Mouse (Mus musculus) forebrain, postnatal 0 days (tissue): Measurements from ENCODE around the gene Prkg1. TPM values are rescaled to one million over a fixed set of nuclear protein-coding genes. Genes with fewer than 3 reads are reported as not detected.
A peak's percentile ranks its signal among the peaks of the same experiment; 100 is the strongest.

Experiments used
- ATAC-seq: fragments of 200-750 bp; cut with Nextera tagmentation; 2 replicates; pipeline ENCODE4 v1.8.0; 2017; ENCODE audit warnings: mild to moderate bottlenecking, moderate library complexity
- DNase-seq: peaks from one replicate; pipeline ENCODE4 v3.0.0-alpha.2; 2015
- H3K27ac ChIP-seq: fragments of 300-500 bp; sonication (generic); 2 replicates; pipeline ENCODE4 v1.5.1; 2014; ENCODE audit warnings: low read depth, mild to moderate bottlenecking, antibody characterized with exemption, low read length, moderate library complexity, mixed read lengths
- H3K27me3 ChIP-seq: fragments of 300-500 bp; sonication (generic); 2 replicates; pipeline ENCODE4 v1.6.1; 2014; ENCODE audit warnings: mild to moderate bottlenecking, low read length, mixed read lengths; ENCODE audit not compliant: insufficient read depth
- H3K36me3 ChIP-seq: fragments of 300-500 bp; sonication (generic); 2 replicates; pipeline ENCODE4 v1.6.1; 2014; ENCODE audit warnings: mild to moderate bottlenecking, moderate library complexity; ENCODE audit not compliant: insufficient read depth
- H3K4me1 ChIP-seq: fragments of 300-500 bp; sonication (generic); 2 replicates; pipeline ENCODE4 v1.6.1; 2014; ENCODE audit warnings: antibody characterized with exemption; ENCODE audit not compliant: insufficient read depth
- H3K4me2 ChIP-seq: fragments of 300-500 bp; sonication (generic); 2 replicates; pipeline ENCODE4 v1.6.1; 2014; ENCODE audit warnings: low read depth, mild to moderate bottlenecking, moderate library complexity
- H3K4me3 ChIP-seq: fragments of 300-500 bp; sonication (generic); 2 replicates; pipeline ENCODE4 v1.5.1; 2014; ENCODE audit warnings: low read depth, low read length, mixed read lengths
- H3K9ac ChIP-seq: fragments of 300-500 bp; sonication (generic); 2 replicates; pipeline ENCODE4 v1.6.1; 2014; ENCODE audit warnings: mild to moderate bottlenecking
- H3K9me3 ChIP-seq: fragments of 300-500 bp; sonication (generic); 2 replicates; pipeline ENCODE4 v1.6.1; 2016; ENCODE audit warnings: low read length
- CTCF ChIP-seq: sonication (generic); IDR thresholded peaks from 2 replicates; pipeline ENCODE4 v1.5.1; 2016; ENCODE audit warnings: antibody characterized with exemption, control low read depth, low read depth
- WGBS: fragments of 180-500 bp; shearing (Covaris S2); extraction: QIAGEN DNeasy Blood & Tissue Kit; methylation state at CpG from one replicate; pipeline ENCODE4 v1.1.7; 2014; 5-methylcytosine and 5-hydroxymethylcytosine counted together
- polyA plus RNA-seq: library from polyadenylated mRNA; unstranded; fragments of >200 nt; fragmentation: Nextera tagmentation; extraction: Ambion mirVana; gene quantifications from 2 replicates; pipeline ENCODE4 v1.2.1, GENCODE M21; 2015
- total RNA-seq: library from RNA; depleted of rRNA; stranded (reverse); fragments of >200 nt; gene quantifications from 2 replicates; pipeline ENCODE4 v1.2.3, GENCODE M21; 2014

The Prkg1 gene
- total and polyA plus RNA-seq, 2 experiments from 2014 or later = 3.2 to 9.9 TPM

DNA sequence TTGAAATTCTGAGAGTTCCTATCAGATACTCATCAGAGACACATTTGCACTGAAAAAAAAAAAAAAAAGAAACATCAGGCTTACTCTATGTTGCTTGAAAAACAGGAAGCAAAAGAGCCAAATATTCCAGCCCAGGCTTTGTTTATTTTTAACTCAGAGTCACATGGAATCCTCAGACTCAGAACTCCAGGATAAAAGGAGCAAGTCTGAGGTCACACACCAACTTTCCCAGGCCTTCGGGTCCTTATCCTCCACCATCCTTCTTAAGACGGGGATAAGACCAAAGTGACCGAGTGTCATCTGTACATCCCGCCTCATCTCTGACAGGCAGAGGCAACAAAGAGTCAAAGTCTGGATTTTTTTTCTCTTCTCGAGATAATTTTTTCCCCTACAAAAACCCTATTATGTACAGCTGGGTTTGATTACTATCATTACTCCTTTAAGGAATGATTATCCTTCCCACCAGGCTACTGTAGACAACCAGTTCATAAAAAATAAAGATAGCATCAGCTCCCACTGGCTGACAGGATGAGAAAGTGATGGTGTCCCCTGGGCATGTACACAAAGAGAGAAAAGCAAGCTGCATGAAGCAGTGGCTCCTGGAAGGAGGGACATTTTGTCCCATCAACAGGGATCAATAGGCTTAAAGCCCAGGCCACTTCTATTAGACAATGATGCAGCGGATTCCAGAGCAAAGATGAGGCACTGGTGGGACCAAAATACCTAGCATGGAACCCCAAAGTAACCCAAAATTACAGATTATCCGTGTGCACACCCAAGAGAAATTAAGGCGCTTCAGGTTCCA lies 21.4 kb downstream of the Prkg1 start:
- H3K4me3 ChIP-seq = no peak overlapping the region
- no peak for ATAC-seq
- TF ChIP-seq CTCF = no peak
- H3K27ac ChIP-seq = no peak overlapping the region
- H3K27me3 ChIP-seq = no peaks in the 10 kb centered on the region
- no peak for DNase-seq
- no peaks in the 10 kb centered on the region for H3K36me3 ChIP-seq
- no peak overlapping the region for H3K9ac ChIP-seq
- no peak overlapping the region for H3K4me2 ChIP-seq
- H3K4me1 ChIP-seq = no peaks in the 10 kb centered on the region
- 75% methylated on average over 8 of the region's 8 CpGs for WGBS
- H3K9me3 ChIP-seq = no peaks in the 10 kb centered on the region

DNA sequence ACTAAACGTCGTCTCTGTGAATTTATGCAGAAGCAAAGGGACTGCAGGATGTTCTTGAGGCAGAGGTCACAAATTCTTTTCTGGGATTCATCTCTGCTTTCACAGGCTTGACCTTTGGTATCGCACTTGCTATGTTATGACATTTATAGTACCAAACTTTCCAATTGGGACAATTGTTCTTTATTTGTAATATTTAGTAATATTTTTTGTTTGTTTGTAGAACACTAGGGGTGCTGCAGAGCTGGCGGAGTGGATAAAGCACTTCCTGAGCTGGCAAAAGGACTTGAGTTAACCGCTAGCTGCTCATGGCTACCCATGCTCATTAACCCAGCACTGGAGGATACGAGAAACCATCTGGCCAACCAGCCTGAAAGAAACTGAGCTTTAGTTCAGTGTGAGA lies 49.9 kb downstream of the Prkg1 start:
- H3K4me2 ChIP-seq = no peak overlapping the region
- H3K36me3 ChIP-seq = no peaks in the 10 kb centered on the region
- no peak overlapping the region for H3K4me3 ChIP-seq
- no peaks in the 10 kb centered on the region for H3K27me3 ChIP-seq
- ATAC-seq = no peak
- H3K27ac ChIP-seq = no peak overlapping the region
- TF ChIP-seq CTCF = no peak
- H3K4me1 ChIP-seq = no peaks in the 10 kb centered on the region
- DNase-seq = no peak
- no peaks in the 10 kb centered on the region for H3K9me3 ChIP-seq
- 81% methylated on average over 6 of the region's 6 CpGs for WGBS
- no peak overlapping the region for H3K9ac ChIP-seq

DNA sequence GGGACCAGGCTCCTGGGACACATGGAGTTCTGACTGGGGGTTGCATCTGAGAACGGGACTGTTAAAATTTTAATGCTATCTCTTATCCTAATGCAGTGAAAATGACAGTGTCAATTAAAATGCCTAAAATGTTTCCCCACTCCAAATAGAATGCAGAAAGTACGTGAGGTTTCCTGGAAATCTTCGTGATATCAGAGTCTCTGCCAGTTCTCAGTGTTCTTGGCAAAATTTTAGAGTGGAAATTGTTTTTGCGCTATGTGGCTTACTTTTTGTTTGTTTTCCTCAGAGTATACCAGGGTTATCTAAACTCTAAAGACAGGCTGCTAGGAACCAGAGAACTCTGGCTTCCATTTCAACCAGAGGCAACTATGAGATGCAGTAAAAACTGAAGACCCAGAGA lies 50.4 kb downstream of the Prkg1 start:
- no peaks in the 10 kb centered on the region for H3K36me3 ChIP-seq
- no peaks in the 10 kb centered on the region for H3K4me1 ChIP-seq
- no peak overlapping the region for H3K27ac ChIP-seq
- WGBS = 73% methylated on average over 4 of the region's 4 CpGs
- no peaks in the 10 kb centered on the region for H3K9me3 ChIP-seq
- no peak for DNase-seq
- H3K27me3 ChIP-seq = no peaks in the 10 kb centered on the region
- TF ChIP-seq CTCF = no peak
- H3K4me3 ChIP-seq = no peak overlapping the region
- no peak overlapping the region for H3K4me2 ChIP-seq
- H3K9ac ChIP-seq = no peak overlapping the region
- no peak for ATAC-seq

DNA sequence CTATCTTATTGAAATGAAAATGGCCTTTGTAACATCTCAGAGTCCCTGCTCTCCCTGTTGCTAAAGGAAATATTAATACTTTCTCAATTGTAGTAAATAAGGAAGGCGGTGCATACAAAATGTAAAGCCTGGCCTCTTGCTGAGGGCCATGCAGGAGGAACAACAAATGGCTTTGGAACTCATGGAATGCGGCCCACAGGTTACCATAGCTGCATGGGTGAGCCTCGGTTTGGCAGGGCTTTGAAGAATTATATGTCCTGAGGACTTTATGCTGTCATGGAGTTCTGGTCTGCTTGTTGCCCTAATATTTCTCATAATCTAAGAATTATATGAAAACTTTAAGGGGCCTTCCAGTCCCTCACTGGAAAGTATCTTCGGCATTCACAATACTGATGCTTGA lies 51.5 kb downstream of the Prkg1 start:
- ATAC-seq = no peak
- no peak overlapping the region for H3K9ac ChIP-seq
- H3K36me3 ChIP-seq = no peaks in the 10 kb centered on the region
- no peak for DNase-seq
- WGBS = 68% methylated on average over 4 of the region's 4 CpGs
- no peak for TF ChIP-seq CTCF
- no peaks in the 10 kb centered on the region for H3K4me1 ChIP-seq
- H3K27me3 ChIP-seq = no peaks in the 10 kb centered on the region
- no peak overlapping the region for H3K4me3 ChIP-seq
- H3K4me2 ChIP-seq = no peak overlapping the region
- no peak overlapping the region for H3K27ac ChIP-seq
- no peaks in the 10 kb centered on the region for H3K9me3 ChIP-seq

DNA sequence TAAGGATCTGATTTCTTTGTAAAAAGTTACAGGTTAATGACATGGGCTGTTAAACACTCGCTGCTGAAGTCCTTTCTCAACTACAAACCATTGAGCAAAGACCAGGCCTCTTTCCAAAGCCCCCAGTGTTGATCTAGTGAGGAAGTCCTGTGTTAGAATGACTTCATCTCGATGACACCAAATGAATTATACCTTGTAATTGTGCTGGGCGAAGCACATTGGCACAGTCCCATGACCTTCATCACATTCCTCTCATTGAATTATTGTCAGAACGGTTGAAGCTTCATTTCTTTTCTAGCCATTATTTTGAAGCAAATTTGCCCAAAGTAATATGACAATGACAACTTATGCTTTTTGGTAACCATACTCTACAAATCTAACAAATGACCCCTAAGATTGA lies 54.5 kb downstream of the Prkg1 start:
- Histone ChIP-seq H3K9ac (no peak overlapping the region), H3K36me3 (no peaks in the 10 kb centered on the region), H3K4me1 (no peaks in the 10 kb centered on the region), H3K27ac (no peak overlapping the region), H3K9me3 (no peaks in the 10 kb centered on the region), H3K4me3 (no peak overlapping the region), H3K27me3 (no peaks in the 10 kb centered on the region), H3K4me2 (no peak overlapping the region)
- no peak for TF ChIP-seq CTCF
- ATAC-seq (no peak), DNase-seq (no peak)
- WGBS = 90% methylated on average over 4 of the region's 4 CpGs

DNA sequence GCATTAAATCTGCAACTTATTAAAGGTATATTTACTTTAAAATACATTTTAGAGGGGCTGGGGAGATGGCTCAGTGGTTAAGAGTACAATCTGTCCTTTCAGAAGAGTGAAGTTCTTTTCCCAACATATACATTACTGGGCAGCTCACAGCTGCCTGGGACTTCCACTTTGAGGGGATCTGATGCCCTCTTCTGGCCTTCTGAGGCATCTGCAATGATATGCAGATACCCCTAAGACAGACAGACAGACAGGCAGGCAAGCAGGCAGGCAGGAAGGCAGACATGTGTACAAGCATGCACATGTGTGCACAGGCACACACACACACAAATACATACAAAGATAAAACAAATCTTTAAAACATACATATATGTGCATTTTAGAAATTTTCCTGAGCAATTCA lies 60.8 kb downstream of the Prkg1 start:
- no peak overlapping the region for H3K9ac ChIP-seq
- no peaks in the 10 kb centered on the region for H3K27me3 ChIP-seq
- H3K36me3 ChIP-seq = no peaks in the 10 kb centered on the region
- H3K4me1 ChIP-seq = no peaks in the 10 kb centered on the region
- H3K4me3 ChIP-seq = no peak overlapping the region
- no peak overlapping the region for H3K27ac ChIP-seq
- DNase-seq (no peak), ATAC-seq (no peak)
- peak; percentile 34; the same call in 1 of the 2 replicates for TF ChIP-seq CTCF
- no peak overlapping the region for H3K4me2 ChIP-seq
- no peaks in the 10 kb centered on the region for H3K9me3 ChIP-seq

DNA sequence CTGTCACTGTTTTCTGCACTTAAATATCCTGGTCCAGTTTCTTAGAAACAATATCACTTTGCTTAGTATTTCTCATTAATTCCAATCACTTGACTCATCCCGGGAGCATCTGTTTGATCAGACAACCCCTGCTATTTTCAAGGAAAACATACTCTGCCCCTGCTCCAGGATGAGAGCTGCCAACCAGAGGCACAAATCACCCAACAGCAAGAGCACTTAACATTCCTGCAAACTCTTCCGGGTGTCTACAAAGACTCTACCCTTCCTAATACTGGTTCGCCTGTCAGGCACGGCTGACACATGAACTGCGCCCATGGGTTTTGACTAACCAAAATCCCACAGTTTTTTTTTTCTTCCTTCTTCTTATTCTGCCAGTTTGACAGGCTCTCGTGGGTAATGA lies 65.9 kb downstream of the Prkg1 start:
- H3K9ac ChIP-seq = no peak overlapping the region
- no peaks in the 10 kb centered on the region for H3K9me3 ChIP-seq
- H3K4me2 ChIP-seq = no peak overlapping the region
- H3K36me3 ChIP-seq = no peaks in the 10 kb centered on the region
- no peaks in the 10 kb centered on the region for H3K27me3 ChIP-seq
- 83% methylated on average over 6 of the region's 6 CpGs for WGBS
- no peak for ATAC-seq
- no peaks in the 10 kb centered on the region for H3K4me1 ChIP-seq
- H3K4me3 ChIP-seq = no peak overlapping the region
- TF ChIP-seq CTCF = no peak
- no peak for DNase-seq
- no peak overlapping the region for H3K27ac ChIP-seq
